Mouse (Mus musculus) ES-E14 (cell line): ENCODE measurements around the gene Rnaseh1. TPM values are rescaled to one million over a fixed set of nuclear protein-coding genes. Genes with fewer than 3 reads are reported as not detected.

ENCODE experiments used
- DNase-seq: peaks from one replicate; pipeline ENCODE4 v3.0.0-alpha.2; 2013; ENCODE audit warnings: low read depth, low spot score
- H3K27ac ChIP-seq: 2 replicates; pipeline ENCODE4 v1.5.1; 2012; ENCODE audit warnings: low read depth, mild to moderate bottlenecking, low read length, moderate library complexity, mixed read lengths; ENCODE audit not compliant: poor library complexity, insufficient read depth, severe bottlenecking
- H3K36me3 ChIP-seq: 2 replicates; pipeline ENCODE4 v1.6.1; 2012; ENCODE audit warnings: mild to moderate bottlenecking, low read length, moderate library complexity, mixed read lengths; ENCODE audit not compliant: control insufficient read depth, poor library complexity, insufficient read depth, severe bottlenecking
- H3K4me1 ChIP-seq, 2 experiments: fragments of 150-350 bp in 1 of 2; sonication (generic) in 1 of 2; 2 replicates each; pipeline ENCODE4 v1.6.1; 2012; ENCODE audit warnings: low read length in 2 of 2, mild to moderate bottlenecking in 1 of 2, mixed read lengths in 1 of 2; ENCODE audit not compliant: control insufficient read depth in 2 of 2, insufficient read depth in 2 of 2, poor library complexity in 1 of 2
- H3K4me3 ChIP-seq, 2 experiments: fragments of 150-350 bp in 1 of 2; sonication (generic) in 1 of 2; 2 replicates each; pipeline ENCODE4 v1.5.1; 2012; ENCODE audit warnings: low read length in 2 of 2, low read depth in 1 of 2, mild to moderate bottlenecking in 1 of 2, mixed read lengths in 1 of 2; ENCODE audit not compliant: insufficient read depth in 1 of 2, poor library complexity in 1 of 2, severe bottlenecking in 1 of 2
- H3K9ac ChIP-seq: 2 replicates; pipeline ENCODE4 v1.6.1; 2012; ENCODE audit warnings: low read depth, mild to moderate bottlenecking, low read length, mixed read lengths; ENCODE audit not compliant: poor library complexity, insufficient read depth, severe bottlenecking
- H3K9me3 ChIP-seq: fragments of 150-350 bp; sonication (generic); 2 replicates; pipeline ENCODE4 v1.6.1; 2012; ENCODE audit warnings: low read depth, mild to moderate bottlenecking, low read length; ENCODE audit not compliant: control insufficient read depth, insufficient read depth
- CHD2 ChIP-seq: IDR thresholded peaks from 2 replicates; pipeline ENCODE4 v1.6.1; 2014; ENCODE audit warnings: mild to moderate bottlenecking, low read depth, low read length, inconsistent platforms
- HCFC1 ChIP-seq: IDR thresholded peaks from 2 replicates; pipeline ENCODE4 v1.6.1; 2012; ENCODE audit warnings: low read length, inconsistent platforms, borderline replicate concordance; ENCODE audit not compliant: insufficient read depth
- MAFK ChIP-seq: IDR thresholded peaks from 2 replicates; pipeline ENCODE4 v1.6.1; 2014; ENCODE audit warnings: mild to moderate bottlenecking, low read depth, low read length, inconsistent platforms; ENCODE audit not compliant: insufficient read depth
- ZC3H11A ChIP-seq: IDR thresholded peaks from 2 replicates; pipeline ENCODE4 v1.6.1; 2012; ENCODE audit warnings: low read depth, mild to moderate bottlenecking, inconsistent platforms, low read length, borderline replicate concordance
- ZNF384 ChIP-seq: IDR thresholded peaks from 2 replicates; pipeline ENCODE4 v1.6.1; 2012; ENCODE audit warnings: low read depth, low read length, inconsistent platforms
- in situ Hi-C, 2 experiments: fragments of 600-800 bp; cut with MboI; formaldehyde crosslinking; loops; one replicate each; pipeline ENCODE4 v1.15.1; 2025; ENCODE audit warnings: low sequenced_read_pairs in 2 of 2, inconsistent platforms in 1 of 2; ENCODE audit not compliant: unreplicated experiment in 2 of 2
- total RNA-seq: library from RNA; depleted of rRNA; stranded (reverse); fragments of 300-350 nt; gene quantifications from 2 replicates; pipeline ENCODE4 v1.2.3, GENCODE M21; 2012

Rnaseh1 gene
- total RNA-seq, 1 experiment: 29.5 TPM

- H3K36me3 ChIP-seq: peaks cover 15% of the 10 kb centered on the region
- no peak for DNase-seq
- H3K9ac ChIP-seq: no peak overlapping the region
- H3K4me3 ChIP-seq: no peak overlapping the region
- H3K9me3 ChIP-seq: no peaks in the 10 kb centered on the region
- H3K27ac ChIP-seq: no peak overlapping the region
- in situ Hi-C loops: no loop called here
- H3K4me1 ChIP-seq: peaks cover 0 to 2% of the 10 kb centered on the region in 2 experiments; a peak in 1 of 4 replicates
- TF ChIP-seq MAFK (no peak), HCFC1 (no peak), ZNF384 (no peak), ZC3H11A (no peak), CHD2 (no peak)
Measured at GRCm38 (mm10) chr12:28638778-28639177, 10.6 kb upstream of the Rnaseh1 start.

- in situ Hi-C loops: no loop called here
- Histone ChIP-seq H3K27ac (no peak overlapping the region), H3K9ac (no peak overlapping the region), H3K9me3 (no peaks in the 10 kb centered on the region), H3K4me3 (no peak overlapping the region), H3K36me3 (peaks cover 14% of the 10 kb centered on the region), H3K4me1 (no peaks in the 10 kb centered on the region)
- TF ChIP-seq MAFK (no peak), ZC3H11A (no peak), HCFC1 (no peak), ZNF384 (no peak), CHD2 (no peak)
- DNase-seq: no peak
Measured at GRCm38 (mm10) chr12:28662628-28663027, 13.2 kb downstream of the Rnaseh1 start.

- Histone ChIP-seq H3K9ac (no peak overlapping the region), H3K36me3 (no peaks in the 10 kb centered on the region; the same call in 1 of the 2 replicates), H3K9me3 (no peaks in the 10 kb centered on the region), H3K4me1 (no peaks in the 10 kb centered on the region), H3K27ac (no peak overlapping the region), H3K4me3 (no peak overlapping the region)
- TF ChIP-seq CHD2: no peak
- no peak for TF ChIP-seq HCFC1
- no peak for TF ChIP-seq ZNF384
- TF ChIP-seq MAFK: no peak
- no peak for TF ChIP-seq ZC3H11A
- in situ Hi-C loops: no loop called here
- no peak for DNase-seq
Measured at GRCm38 (mm10) chr12:28666734-28667133, 17.3 kb downstream of the Rnaseh1 start.

GRCm38 (mm10) chr12:28667287-28667686, 17.9 kb downstream of the Rnaseh1 start:
- in situ Hi-C loops: no loop called here

GRCm38 (mm10) chr12:28674038-28674720, 24.8 kb downstream of the Rnaseh1 start:
- Histone ChIP-seq H3K27ac (no peak overlapping the region), H3K9me3 (no peaks in the 10 kb centered on the region), H3K4me1 (peaks cover 3 to 9% of the 10 kb centered on the region in 2 experiments; a peak in 1 of 4 replicates), H3K36me3 (peaks cover 9% of the 10 kb centered on the region), H3K4me3 (peak overlapping the region in 1 of 2 experiments; percentile 80; a peak in 1 of 4 replicates), H3K9ac (no peak overlapping the region)
- DNase-seq: no peak
- in situ Hi-C loops: no loop called here
- TF ChIP-seq ZNF384 (no peak), ZC3H11A (no peak), CHD2 (no peak), MAFK (no peak), HCFC1 (no peak)

More at GRCm38 (mm10) chr12:28667287-28667686, 17.9 kb downstream of the Rnaseh1 start:
- H3K9me3 ChIP-seq: no peaks in the 10 kb centered on the region
- H3K4me3 ChIP-seq: no peak overlapping the region
- H3K4me1 ChIP-seq: no peaks in the 10 kb centered on the region
- H3K9ac ChIP-seq: no peak overlapping the region
- no peak for DNase-seq
- H3K27ac ChIP-seq: no peak overlapping the region
- TF ChIP-seq HCFC1 (no peak), CHD2 (no peak), ZNF384 (no peak), ZC3H11A (no peak), MAFK (no peak)
- H3K36me3 ChIP-seq: no peaks in the 10 kb centered on the region; the same call in 1 of the 2 replicates
